Mouse (Mus musculus) midbrain, embryonic 15.5 days (tissue): ENCODE data around the gene Aff4. TPM values are rescaled to one million over a fixed set of nuclear protein-coding genes. Genes with fewer than 3 reads are reported as not detected.

ENCODE experiments used
- ATAC-seq: fragments of 200-750 bp; cut with Nextera tagmentation; replicated peaks from 2 replicates; pipeline ENCODE4 v1.8.0; 2017; ENCODE audit warnings: moderate TSS enrichment
- H3K27ac ChIP-seq: fragments of 300-500 bp; sonication (generic); 2 replicates; pipeline ENCODE4 v1.5.1; 2015; ENCODE audit warnings: mild to moderate bottlenecking, inconsistent platforms
- H3K27me3 ChIP-seq: fragments of 300-500 bp; sonication (generic); replicated peaks from 2 replicates; pipeline ENCODE4 v1.6.1; 2015; ENCODE audit warnings: inconsistent platforms
- H3K36me3 ChIP-seq: fragments of 300-500 bp; sonication (generic); replicated peaks from 2 replicates; pipeline ENCODE4 v1.6.1; 2015; ENCODE audit warnings: inconsistent platforms
- H3K4me1 ChIP-seq: fragments of 300-500 bp; sonication (generic); 2 replicates; pipeline ENCODE4 v1.6.1; 2015; ENCODE audit warnings: inconsistent platforms
- H3K4me2 ChIP-seq: fragments of 300-500 bp; sonication (generic); 2 replicates; pipeline ENCODE4 v1.6.1; 2015; ENCODE audit warnings: inconsistent platforms, mild to moderate bottlenecking, moderate library complexity
- H3K4me3 ChIP-seq: fragments of 300-500 bp; sonication (generic); 2 replicates; pipeline ENCODE4 v1.5.1; 2015; ENCODE audit warnings: mild to moderate bottlenecking, inconsistent platforms
- H3K9ac ChIP-seq: fragments of 300-500 bp; sonication (generic); 2 replicates; pipeline ENCODE4 v1.6.1; 2015; ENCODE audit warnings: mild to moderate bottlenecking, inconsistent platforms
- H3K9me3 ChIP-seq: fragments of 300-500 bp; sonication (generic); 2 replicates; pipeline ENCODE4 v1.6.1; 2016; ENCODE audit warnings: inconsistent platforms
- WGBS: fragments of 180-500 bp; shearing (Covaris S2); methylation state at CpG from one replicate; pipeline ENCODE4 v1.1.7; 2015; ENCODE audit warnings: mixed read lengths; 5-methylcytosine and 5-hydroxymethylcytosine counted together
- polyA plus RNA-seq: library from polyadenylated mRNA; unstranded; fragments of >200 nt; fragmentation: Nextera tagmentation; extraction: Ambion mirVana; gene quantifications from 2 replicates; pipeline ENCODE4 v1.2.1, GENCODE M21; 2015

Gene Aff4
- polyA plus RNA-seq, 1 experiment from 2014 or later: 72.6 TPM

GRCm38 (mm10) chr11:53345738-53346137, 4.9 kb upstream of the Aff4 start:
- Histone ChIP-seq H3K27me3 (peaks cover 3% of the 10 kb centered on the region; the same call in 1 of the 2 replicates), H3K4me1 (peaks cover 5% of the 10 kb centered on the region; the same call in 1 of the 2 replicates), H3K27ac (no peak overlapping the region), H3K4me3 (no peak overlapping the region), H3K9ac (no peak overlapping the region), H3K9me3 (no peaks in the 10 kb centered on the region), H3K4me2 (no peak overlapping the region), H3K36me3 (no peaks in the 10 kb centered on the region)
- 67% methylated on average over 2 of the region's 2 CpGs for WGBS
- ATAC-seq: no peak

DNA sequence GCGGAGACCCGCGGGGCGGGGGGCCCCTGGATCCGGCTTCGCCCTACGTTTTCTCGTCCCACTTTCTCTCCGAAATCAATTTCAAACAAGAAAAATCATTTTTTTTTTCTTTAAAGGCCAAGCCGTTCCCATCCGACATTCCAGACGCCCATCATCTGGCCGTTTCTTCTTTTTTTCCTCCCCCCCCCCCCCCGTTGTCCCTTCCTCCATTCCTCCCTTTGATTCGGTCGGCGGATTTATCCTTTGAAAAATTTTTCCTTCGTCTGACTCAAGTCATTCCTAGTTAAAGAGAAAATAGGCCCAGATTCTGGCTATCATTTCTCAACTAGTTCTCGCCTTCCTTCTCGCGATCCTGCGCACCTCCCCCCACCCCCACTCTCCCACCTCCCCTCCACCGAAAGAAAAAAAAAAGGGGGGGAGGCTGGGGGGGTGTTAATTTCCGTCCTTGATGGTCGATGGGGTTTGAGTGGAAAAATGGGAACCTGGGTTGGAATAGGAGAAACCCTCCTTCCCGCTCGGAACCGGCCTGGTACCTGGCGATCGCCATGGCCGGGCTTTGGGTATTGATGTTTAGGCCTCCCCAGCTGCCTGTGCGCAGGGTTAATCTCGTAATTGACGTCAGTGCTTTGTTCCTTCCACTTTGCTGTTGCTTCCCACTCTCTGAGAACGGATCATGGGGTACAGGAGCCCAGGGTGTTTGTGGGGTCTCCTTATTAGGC, 750 bp downstream of the Aff4 start:
- Histone ChIP-seq H3K4me2 (peak overlapping the region; percentile 68), H3K4me1 (peaks cover 21% of the 10 kb centered on the region), H3K27me3 (peaks cover 3% of the 10 kb centered on the region; the same call in 1 of the 2 replicates), H3K27ac (peak overlapping the region; percentile 98), H3K9me3 (no peaks in the 10 kb centered on the region), H3K9ac (peak overlapping the region; percentile 92), H3K36me3 (no peaks in the 10 kb centered on the region), H3K4me3 (peak overlapping the region; percentile 79)
- WGBS: under 1% methylated on average over 35 of the region's 35 CpGs
- no peak for ATAC-seq

DNA sequence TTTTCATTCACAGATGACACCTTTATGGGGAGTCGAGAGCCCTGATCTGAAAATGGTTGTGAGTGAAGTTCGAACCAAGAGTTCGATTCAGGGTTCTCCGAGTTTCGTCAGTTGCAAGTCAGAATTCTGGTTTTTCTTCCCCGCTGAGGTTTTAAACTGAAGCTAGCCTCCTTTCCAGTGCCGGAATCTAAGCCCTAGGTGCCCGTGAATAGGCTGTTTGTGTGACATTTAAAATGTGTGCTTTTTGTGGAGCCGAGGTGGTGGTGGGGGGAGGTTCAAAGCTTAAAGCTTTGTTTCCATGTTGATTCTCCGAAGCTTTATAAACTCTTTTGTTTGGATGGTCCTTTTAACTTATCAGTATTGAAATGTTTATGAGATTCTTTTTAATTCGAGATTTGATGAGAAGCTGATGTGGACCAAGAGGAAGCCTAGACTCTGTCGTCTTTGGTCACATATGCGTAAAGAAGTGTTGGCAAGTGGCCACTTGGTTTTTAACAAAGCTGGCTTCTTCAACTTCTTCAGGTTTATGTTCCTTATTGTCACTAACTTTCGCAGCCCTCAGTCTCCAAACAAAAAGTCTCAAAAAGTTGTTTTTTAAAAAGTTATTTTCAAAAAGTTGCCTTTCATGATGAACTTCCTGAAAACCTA, 1.4 kb downstream of the Aff4 start:
- Histone ChIP-seq H3K4me1 (peaks cover 22% of the 10 kb centered on the region), H3K4me3 (peak overlapping the region; percentile 79), H3K27me3 (peaks cover 3% of the 10 kb centered on the region; the same call in 1 of the 2 replicates), H3K27ac (peak overlapping the region; percentile 98), H3K36me3 (no peaks in the 10 kb centered on the region), H3K9ac (peak overlapping the region; percentile 92), H3K9me3 (no peaks in the 10 kb centered on the region), H3K4me2 (peak overlapping the region; percentile 68)
- WGBS: 3% methylated on average over 14 of the region's 14 CpGs
- ATAC-seq: no peak

DNA sequence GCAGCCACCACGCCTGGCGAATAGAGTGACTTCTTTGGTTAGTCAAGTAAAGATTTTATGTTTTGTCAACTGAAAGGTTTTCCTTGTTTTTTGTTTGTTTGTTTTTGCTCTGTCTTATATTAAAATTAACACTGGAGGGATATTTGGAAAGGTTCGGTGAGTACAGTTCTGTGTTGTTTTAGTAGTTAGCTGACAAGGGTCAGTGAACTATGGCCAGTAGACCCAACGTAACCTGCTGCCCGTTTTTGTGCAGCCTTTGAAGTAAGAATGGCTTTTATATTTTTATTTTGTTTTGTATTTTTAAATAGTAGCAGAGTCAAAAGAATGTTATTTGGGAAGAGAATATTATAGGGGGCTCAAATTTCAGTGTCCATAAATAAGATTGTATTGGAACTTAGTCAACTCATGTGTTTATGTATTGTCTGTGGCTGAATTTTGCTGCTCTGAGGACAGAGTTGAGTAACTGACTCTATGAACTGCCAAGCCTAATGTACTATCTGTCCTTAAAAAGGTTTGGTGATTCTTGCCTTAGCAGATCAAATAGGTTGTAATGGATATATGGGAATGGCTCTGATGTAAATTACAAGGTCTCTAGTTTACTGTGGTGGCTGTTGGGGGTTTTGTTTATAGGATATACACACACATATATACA, 8.0 kb downstream of the Aff4 start:
- Histone ChIP-seq H3K9ac (no peak overlapping the region), H3K4me2 (no peak overlapping the region), H3K4me3 (no peak overlapping the region), H3K9me3 (no peaks in the 10 kb centered on the region), H3K27me3 (no peaks in the 10 kb centered on the region), H3K36me3 (no peaks in the 10 kb centered on the region), H3K4me1 (peaks cover 9% of the 10 kb centered on the region), H3K27ac (no peak overlapping the region)
- no peak for ATAC-seq
- WGBS: 94% methylated on average over 5 of the region's 5 CpGs

DNA sequence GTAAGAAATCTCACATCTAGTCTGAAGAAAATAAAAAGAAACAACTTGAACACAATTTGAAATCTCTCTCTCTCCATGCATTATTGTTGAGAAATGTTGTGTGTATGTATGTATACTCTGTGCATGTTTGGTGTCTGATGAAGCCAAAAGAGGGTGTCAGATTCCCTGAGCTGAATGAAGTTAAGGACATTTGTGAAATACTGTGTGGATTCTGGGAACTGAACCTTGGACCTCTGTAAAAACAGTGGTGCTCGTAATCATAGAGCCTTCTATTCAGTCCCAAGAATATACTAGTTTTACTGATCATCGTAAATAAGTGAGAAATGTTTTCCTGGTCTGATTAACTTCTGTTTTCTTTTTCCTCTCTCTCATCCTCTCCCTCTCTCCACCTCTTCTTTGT, 16.4 kb downstream of the Aff4 start:
- no peak overlapping the region for H3K9ac ChIP-seq
- no peak overlapping the region for H3K27ac ChIP-seq
- H3K36me3 ChIP-seq: peaks cover 12% of the 10 kb centered on the region; the same call in 1 of the 2 replicates
- WGBS: 93% methylated on average over 2 of the region's 2 CpGs
- H3K4me3 ChIP-seq: no peak overlapping the region
- H3K4me1 ChIP-seq: no peaks in the 10 kb centered on the region
- H3K4me2 ChIP-seq: no peak overlapping the region
- H3K27me3 ChIP-seq: no peaks in the 10 kb centered on the region
- ATAC-seq: no peak
- no peaks in the 10 kb centered on the region for H3K9me3 ChIP-seq

DNA sequence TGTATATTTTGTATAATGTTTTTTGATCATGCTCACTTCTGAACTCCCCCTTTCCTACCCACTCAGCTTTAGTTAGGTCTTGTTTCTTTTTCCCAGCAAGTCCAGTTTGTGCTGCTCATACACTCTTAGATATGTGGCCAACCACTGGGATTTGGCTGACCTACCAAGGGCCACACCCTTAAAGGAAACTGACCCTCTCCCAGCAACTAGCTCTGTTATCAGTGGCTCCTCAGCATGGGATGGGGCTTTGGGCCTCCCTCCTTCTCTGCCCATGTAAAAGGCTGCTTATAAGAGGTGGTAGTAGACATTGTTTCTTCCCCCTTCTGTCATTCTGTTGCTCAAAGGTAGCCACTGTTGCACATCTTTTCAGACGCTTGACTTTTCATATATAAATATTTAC, 28.3 kb downstream of the Aff4 start:
- Histone ChIP-seq H3K9ac (no peak overlapping the region), H3K27ac (no peak overlapping the region), H3K4me1 (no peaks in the 10 kb centered on the region), H3K4me2 (no peak overlapping the region), H3K4me3 (no peak overlapping the region), H3K27me3 (no peaks in the 10 kb centered on the region), H3K36me3 (peaks cover 21% of the 10 kb centered on the region), H3K9me3 (no peaks in the 10 kb centered on the region)
- no peak for ATAC-seq
- 92% methylated on average over 1 of the region's 1 CpGs for whole genome bisulfite sequencing

- H3K4me2 ChIP-seq: no peak overlapping the region
- H3K27me3 ChIP-seq: no peaks in the 10 kb centered on the region
- ATAC-seq: no peak
- H3K9me3 ChIP-seq: no peaks in the 10 kb centered on the region
- peaks cover 16% of the 10 kb centered on the region; the same call in 1 of the 2 replicates for H3K36me3 ChIP-seq
- H3K4me3 ChIP-seq: no peak overlapping the region
- H3K9ac ChIP-seq: no peak overlapping the region
- WGBS: 96% methylated on average over 2 of the region's 2 CpGs
- no peak overlapping the region for H3K27ac ChIP-seq
- no peaks in the 10 kb centered on the region for H3K4me1 ChIP-seq
Measured at GRCm38 (mm10) chr11:53383758-53384428, 33.3 kb downstream of the Aff4 start.

DNA sequence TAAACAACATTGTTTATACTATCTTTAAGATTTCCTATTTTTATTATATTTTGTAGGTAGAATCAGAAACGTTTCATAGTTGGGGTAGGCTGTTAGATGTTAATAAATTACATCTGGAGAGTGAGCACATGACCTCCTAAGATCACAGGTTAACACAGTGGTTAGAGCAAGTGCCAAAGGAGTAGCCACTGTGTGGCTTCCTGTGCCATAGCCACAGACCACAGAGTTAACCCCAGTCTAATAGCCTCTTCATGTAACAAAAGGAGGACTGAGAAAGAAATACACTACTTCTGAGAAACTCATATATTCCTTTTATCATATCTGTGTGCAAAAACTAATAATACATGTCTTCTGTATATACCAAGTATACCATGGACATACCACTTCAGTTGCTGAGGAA, 43.2 kb downstream of the Aff4 start:
- Histone ChIP-seq H3K27me3 (no peaks in the 10 kb centered on the region), H3K4me3 (no peak overlapping the region), H3K4me1 (no peaks in the 10 kb centered on the region), H3K36me3 (peaks cover 20% of the 10 kb centered on the region), H3K4me2 (no peak overlapping the region), H3K9me3 (no peaks in the 10 kb centered on the region), H3K9ac (no peak overlapping the region), H3K27ac (no peak overlapping the region)
- ATAC-seq: no peak
- WGBS: 94% methylated on average over 1 of the region's 1 CpGs

DNA sequence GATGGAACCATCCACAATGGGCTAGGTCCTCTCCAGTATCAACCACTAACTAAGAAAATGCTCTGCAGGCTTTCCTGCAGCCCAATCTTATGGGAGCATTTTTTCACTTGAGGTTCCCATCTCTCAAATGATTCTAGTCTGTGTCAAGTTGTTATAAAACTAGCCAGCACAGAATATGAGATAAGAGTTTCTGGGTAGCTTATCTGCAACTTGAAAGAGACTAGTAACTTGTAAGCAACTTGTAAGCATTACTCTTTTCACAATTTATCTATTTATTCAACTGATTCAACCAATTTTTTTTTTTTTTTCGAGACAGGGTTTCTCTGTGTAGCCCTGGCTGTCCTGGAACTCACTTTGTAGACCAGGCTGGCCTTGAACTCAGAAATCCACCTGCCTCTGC, 53.0 kb downstream of the Aff4 start:
- no peak overlapping the region for H3K9ac ChIP-seq
- H3K4me2 ChIP-seq: no peak overlapping the region
- H3K4me1 ChIP-seq: no peaks in the 10 kb centered on the region
- peaks cover 45% of the 10 kb centered on the region for H3K36me3 ChIP-seq
- no peaks in the 10 kb centered on the region for H3K9me3 ChIP-seq
- no peak for ATAC-seq
- no peak overlapping the region for H3K27ac ChIP-seq
- H3K4me3 ChIP-seq: no peak overlapping the region
- 86% methylated on average over 1 of the region's 1 CpGs for WGBS
- H3K27me3 ChIP-seq: no peaks in the 10 kb centered on the region

GRCm38 (mm10) chr11:53411738-53412137, 61.1 kb downstream of the Aff4 start:
- Histone ChIP-seq H3K27me3 (no peaks in the 10 kb centered on the region), H3K36me3 (peaks cover 77% of the 10 kb centered on the region), H3K9me3 (no peaks in the 10 kb centered on the region), H3K27ac (no peak overlapping the region), H3K9ac (no peak overlapping the region), H3K4me3 (no peak overlapping the region), H3K4me2 (no peak overlapping the region), H3K4me1 (no peaks in the 10 kb centered on the region)
- ATAC-seq: no peak

GRCm38 (mm10) chr11:53413871-53414270, 63.2 kb downstream of the Aff4 start:
- 95% methylated on average over 4 of the region's 4 CpGs for WGBS
- Histone ChIP-seq H3K4me2 (no peak overlapping the region), H3K9me3 (no peaks in the 10 kb centered on the region), H3K27me3 (no peaks in the 10 kb centered on the region), H3K27ac (no peak overlapping the region), H3K36me3 (peaks cover 82% of the 10 kb centered on the region), H3K4me1 (no peaks in the 10 kb centered on the region), H3K9ac (no peak overlapping the region), H3K4me3 (no peak overlapping the region)
- no peak for ATAC-seq

- ATAC-seq: no peak
- no peak overlapping the region for H3K4me2 ChIP-seq
- no peaks in the 10 kb centered on the region for H3K4me1 ChIP-seq
- H3K9me3 ChIP-seq: no peaks in the 10 kb centered on the region
- no peaks in the 10 kb centered on the region for H3K27me3 ChIP-seq
- H3K9ac ChIP-seq: no peak overlapping the region
- no peak overlapping the region for H3K4me3 ChIP-seq
- no peak overlapping the region for H3K27ac ChIP-seq
- H3K36me3 ChIP-seq: peaks cover 58% of the 10 kb centered on the region
Measured at GRCm38 (mm10) chr11:53418048-53418447, 67.4 kb downstream of the Aff4 start.
